Mouse (Mus musculus) hindbrain, embryonic 14.5 days (tissue): ENCODE measurements at regions not wholly inside any gene's neighbourhood (a gene's known extent, or its start where the extent isn't known, plus 50 kb on each side); places are given as distances from the start of the nearest gene placed in this dataset.
A peak's percentile ranks its signal among the peaks of the same experiment; 100 is the strongest.

Experiments
- ATAC-seq: fragments of 200-750 bp; cut with Nextera tagmentation; 2 replicates; pipeline ENCODE4 v1.8.0; 2017; ENCODE audit warnings: moderate number of reproducible peaks, mild to moderate bottlenecking, moderate TSS enrichment, moderate library complexity; ENCODE audit not compliant: low FRiP score
- DNase-seq: peaks from one replicate; pipeline ENCODE4 v3.0.0-alpha.2; 2015; ENCODE audit warnings: low spot score
- H3K27ac ChIP-seq: fragments of 300-500 bp; sonication (generic); 2 replicates; pipeline ENCODE4 v1.5.1; 2014; ENCODE audit warnings: mild to moderate bottlenecking, moderate library complexity
- H3K27me3 ChIP-seq: fragments of 300-500 bp; sonication (generic); 2 replicates; pipeline ENCODE4 v1.6.1; 2014; ENCODE audit warnings: mild to moderate bottlenecking, low read length, mixed read lengths; ENCODE audit not compliant: control insufficient read depth, insufficient read depth
- H3K36me3 ChIP-seq: fragments of 300-500 bp; sonication (generic); replicated peaks from 2 replicates; pipeline ENCODE4 v1.6.1; 2014; ENCODE audit not compliant: control insufficient read depth, insufficient read depth
- H3K4me1 ChIP-seq: fragments of 300-500 bp; sonication (generic); replicated peaks from 2 replicates; pipeline ENCODE4 v1.6.1; 2014; ENCODE audit warnings: antibody characterized with exemption, low read length, mixed read lengths; ENCODE audit not compliant: control insufficient read depth, insufficient read depth
- H3K4me2 ChIP-seq: fragments of 300-500 bp; sonication (generic); replicated peaks from 2 replicates; pipeline ENCODE4 v1.6.1; 2014; ENCODE audit warnings: mild to moderate bottlenecking, moderate library complexity
- H3K4me3 ChIP-seq: fragments of 300-500 bp; sonication (generic); replicated peaks from 2 replicates; pipeline ENCODE4 v1.5.1; 2014; ENCODE audit warnings: mild to moderate bottlenecking, low read length
- H3K9ac ChIP-seq: fragments of 300-500 bp; sonication (generic); 2 replicates; pipeline ENCODE4 v1.6.1; 2014
- H3K9me3 ChIP-seq: fragments of 300-500 bp; sonication (generic); 2 replicates; pipeline ENCODE4 v1.6.1; 2016; ENCODE audit warnings: low read length; ENCODE audit not compliant: control insufficient read depth
- WGBS: fragments of 180-500 bp; shearing (Covaris S2); extraction: QIAGEN DNeasy Blood & Tissue Kit; methylation state at CpG from one replicate; pipeline ENCODE4 v1.1.7; 2014; 5-methylcytosine and 5-hydroxymethylcytosine counted together

GRCm38 (mm10) chr4:50762759-50763158 is 453.7 kb upstream of the Cylc2 start:
- Histone ChIP-seq H3K4me3 (no peak overlapping the region), H3K4me2 (no peak overlapping the region), H3K9ac (no peak overlapping the region), H3K27ac (no peak overlapping the region), H3K9me3 (no peaks in the 10 kb centered on the region), H3K27me3 (no peaks in the 10 kb centered on the region), H3K4me1 (no peaks in the 10 kb centered on the region), H3K36me3 (no peaks in the 10 kb centered on the region)
- no peak for ATAC-seq
- WGBS = 77% methylated on average over 1 of the region's 1 CpGs
- no peak for DNase-seq

- H3K4me2 ChIP-seq = no peak overlapping the region
- H3K9me3 ChIP-seq = no peaks in the 10 kb centered on the region
- no peak overlapping the region for H3K27ac ChIP-seq
- no peak for ATAC-seq
- WGBS = 88% methylated on average over 3 of the region's 3 CpGs
- no peaks in the 10 kb centered on the region for H3K36me3 ChIP-seq
- H3K27me3 ChIP-seq = no peaks in the 10 kb centered on the region
- no peak overlapping the region for H3K9ac ChIP-seq
- H3K4me3 ChIP-seq = no peak overlapping the region
- no peaks in the 10 kb centered on the region for H3K4me1 ChIP-seq
- no peak for DNase-seq
Measured at GRCm38 (mm10) chr4:50763914-50764313, 452.6 kb upstream of the Cylc2 start.

- Histone ChIP-seq H3K27ac (no peak overlapping the region), H3K36me3 (no peaks in the 10 kb centered on the region), H3K9ac (no peak overlapping the region), H3K4me3 (no peak overlapping the region), H3K9me3 (no peaks in the 10 kb centered on the region), H3K4me2 (no peak overlapping the region), H3K27me3 (no peaks in the 10 kb centered on the region), H3K4me1 (no peaks in the 10 kb centered on the region)
- ATAC-seq = no peak
- peak; percentile 30 for DNase-seq
Measured at GRCm38 (mm10) chr4:50772456-50772855, 444.0 kb upstream of the Cylc2 start.
